Mouse (Mus musculus) myocyte (in vitro differentiated cells): ENCODE results near the gene Ppib.

Source experiments
- CEBPB ChIP-seq: IDR thresholded peaks from 2 replicates; pipeline ENCODE4 v1.6.1; 2011; ENCODE audit warnings: mild to moderate bottlenecking, moderate library complexity; ENCODE audit not compliant: poor library complexity, insufficient read depth, severe bottlenecking
- E2F4 ChIP-seq: IDR thresholded peaks from one replicate; pipeline ENCODE4 v1.6.1; 2011; ENCODE audit warnings: mild to moderate bottlenecking, control low read depth, moderate library complexity; ENCODE audit not compliant: insufficient read depth
- MAX ChIP-seq: IDR thresholded peaks from one replicate; pipeline ENCODE4 v1.6.1; 2011; ENCODE audit warnings: low read depth, mild to moderate bottlenecking, control low read depth
- MYOD1 ChIP-seq, 3 experiments: IDR thresholded peaks; one replicate each; pipeline ENCODE4 v1.6.1; 2011; ENCODE audit warnings: control low read depth in 2 of 3, low read depth in 2 of 3, mild to moderate bottlenecking in 2 of 3, moderate library complexity in 1 of 3; ENCODE audit not compliant: insufficient read length in 2 of 3, control insufficient read depth in 1 of 3
- POLR2A ChIP-seq: IDR thresholded peaks from one replicate; pipeline ENCODE4 v1.6.1; 2011; ENCODE audit warnings: low read depth, mild to moderate bottlenecking, control low read depth, moderate library complexity; ENCODE audit not compliant: insufficient read length
- POLR2AphosphoS2 ChIP-seq: IDR thresholded peaks from one replicate; pipeline ENCODE4 v1.6.1; 2011; ENCODE audit warnings: low read depth, control low read depth; ENCODE audit not compliant: insufficient read length
- REST ChIP-seq: IDR thresholded peaks from one replicate; pipeline ENCODE4 v1.6.1; 2011; ENCODE audit warnings: mild to moderate bottlenecking, control low read depth, moderate library complexity; ENCODE audit not compliant: insufficient read depth, insufficient read length
- SRF ChIP-seq: IDR thresholded peaks from one replicate; pipeline ENCODE4 v1.6.1; 2011; ENCODE audit warnings: low read depth; ENCODE audit not compliant: control insufficient read depth, insufficient read length
- TCF12 ChIP-seq: IDR thresholded peaks from one replicate; pipeline ENCODE4 v1.6.1; 2011; ENCODE audit warnings: mild to moderate bottlenecking, control low read depth; ENCODE audit not compliant: poor library complexity, insufficient read depth, severe bottlenecking
- TCF3 ChIP-seq: IDR thresholded peaks from one replicate; pipeline ENCODE4 v1.6.1; 2011; ENCODE audit warnings: low read depth, control low read depth; ENCODE audit not compliant: insufficient read length
- USF1 ChIP-seq: IDR thresholded peaks from one replicate; pipeline ENCODE4 v1.6.1; 2011; ENCODE audit warnings: low read depth, mild to moderate bottlenecking, control low read depth, moderate library complexity

DNA sequence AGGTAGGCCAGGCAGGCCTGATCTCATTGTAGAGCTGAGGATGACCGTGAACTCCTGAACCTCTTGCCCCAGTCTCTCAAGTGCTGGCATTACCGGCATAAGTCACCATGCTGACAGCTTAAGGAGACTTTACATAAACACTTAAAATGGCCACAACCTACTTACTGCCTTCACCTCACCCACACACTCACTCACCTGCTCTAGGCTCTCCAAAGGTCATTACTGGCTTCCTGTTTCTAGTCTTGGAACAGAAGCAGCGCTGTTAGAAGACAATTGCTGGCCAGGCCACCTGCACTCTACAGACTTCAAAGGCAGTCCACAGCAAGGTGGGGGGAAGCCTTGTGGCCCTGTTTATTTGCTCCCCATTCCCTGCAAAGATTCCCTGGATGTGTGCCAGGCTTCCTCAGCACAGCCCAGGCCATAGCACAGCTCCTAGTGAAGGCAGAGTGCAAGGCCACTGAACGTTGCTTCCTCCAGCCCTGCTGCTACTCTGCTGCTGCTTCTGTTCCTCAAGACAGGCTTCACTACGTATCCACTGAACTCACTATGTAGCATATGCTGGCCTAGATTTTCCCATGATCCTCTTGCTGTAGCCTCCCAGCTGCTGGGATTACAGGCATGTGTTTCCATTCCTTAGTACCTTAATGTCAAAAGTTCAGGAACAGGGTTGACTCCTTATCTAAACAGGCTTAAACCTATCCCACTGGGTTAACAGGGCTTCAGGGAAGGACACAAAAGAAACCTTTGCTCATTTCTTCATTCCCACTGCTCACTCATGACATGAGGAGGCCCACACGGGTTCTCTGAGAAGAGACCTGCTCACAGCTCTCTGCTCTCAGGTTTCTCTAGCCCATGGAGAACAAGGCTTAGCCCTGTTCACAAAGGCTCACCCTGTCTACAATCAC lies 31.6 kb downstream of the Ppib start:
- TF ChIP-seq TCF12 (no peak), USF1 (no peak), POLR2A (peak; percentile 14), MAX (no peak), E2F4 (no peak), MYOD1 (IDR thresholded peaks at IDR 0.05; ENCODE audit: control insufficient read depth in 1 of 3, insufficient read length in 2 of 3, low read depth in 2 of 3) (no peak), CEBPB (no peak), REST (no peak), POLR2AphosphoS2 (no peak), TCF3 (no peak), SRF (no peak)
